Mouse (Mus musculus): ENCODE measurements around the gene 4931406P16Rik.

DNA sequence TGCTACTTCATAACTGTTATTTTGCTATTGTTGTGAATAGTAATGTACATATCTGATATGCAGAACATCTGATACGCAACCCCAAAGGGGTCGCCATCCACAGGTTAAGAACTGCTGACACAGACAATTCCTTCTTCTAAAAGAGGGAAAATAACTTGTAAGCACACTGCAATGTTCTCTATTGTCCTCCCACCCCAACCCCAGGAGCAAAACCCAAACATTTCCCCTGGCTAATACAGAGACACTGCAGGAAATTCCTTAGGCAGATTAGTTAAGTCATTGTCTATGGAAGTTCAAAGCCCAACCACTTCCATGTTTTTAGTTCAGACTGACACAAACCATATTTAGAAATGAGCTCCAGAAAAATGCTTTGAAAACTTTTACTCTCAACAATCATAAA, 14.5 kb downstream of the 4931406P16Rik start:
- TF ChIP-seq TAL1 (conservative IDR thresholded peaks at IDR 0.05; ENCODE audit: low read depth, low read length) (no peak), GATA2 (IDR thresholded peaks at IDR 0.05; ENCODE audit: borderline replicate concordance, low read depth, low read length) (no peak)
